Mouse (Mus musculus): ENCODE measurements at regions not wholly inside any gene's neighbourhood (a gene's known extent, or its start where the extent isn't known, plus 50 kb on each side); places are given as distances from the start of the nearest gene placed in this dataset.

GRCm38 (mm10) chr10:67706436-67706835, 157.7 kb upstream of the Ado start:
- TF ChIP-seq EP300 (IDR thresholded peaks at IDR 0.05; ENCODE audit: low read depth) (no peak), CTCF (IDR thresholded peaks at IDR 0.05; ENCODE audit: low read depth) (no peak)

All from heart, postnatal 0 days (tissue).